Mouse (Mus musculus): ENCODE data around the gene Gm7347. TPM values are rescaled to one million over a fixed set of nuclear protein-coding genes. Genes with fewer than 3 reads are reported as not detected.

Gm7347 gene
- polyA plus RNA-seq, 1 experiment, result 1.8 TPM

Other genes with a start within 250 kb of the Gm7347 start
- 2.6 and 4.1 TPM in 2 replicates for gene Gm21663, start 116.2 kb downstream of the Gm7347 start, polyA plus RNA-seq (2012; rRNA removed)
- 0.49 and 0.73 TPM in 2 replicates for gene Gm21671, start 104.2 kb downstream of the Gm7347 start, polyA plus RNA-seq (2012; rRNA removed)
- 0.57 and 0.96 TPM in 2 replicates for gene Gm21680, start 85.9 kb downstream of the Gm7347 start, polyA plus RNA-seq (2012; rRNA removed)
- gene Gm21698, start 69.9 kb downstream of the Gm7347 start, polyA plus RNA-seq (2012; rRNA removed), result 1.6 and 2.1 TPM in 2 replicates
- 0.90 and 1.2 TPM in 2 replicates for gene Gm1979, start 53.8 kb downstream of the Gm7347 start, polyA plus RNA-seq (2012; rRNA removed)
- 1.6 and 2.3 TPM in 2 replicates for gene Gm5862, start 35.7 kb downstream of the Gm7347 start, polyA plus RNA-seq (2012; rRNA removed)
- 1.4 and 1.7 TPM in 2 replicates for gene Speer4a, start 19.0 kb downstream of the Gm7347 start, polyA plus RNA-seq (2012; rRNA removed)
- 0.61 and 0.96 TPM in 2 replicates for gene Gm10471, start 30.7 kb upstream of the Gm7347 start, polyA plus RNA-seq (2012; rRNA removed)
- gene 5031410I06Rik, start 46.8 kb upstream of the Gm7347 start, polyA plus RNA-seq (2012; rRNA removed), result 1.8 and 2.2 TPM in 2 replicates
- 2.3 and 2.8 TPM in 2 replicates for gene Gm10220, start 62.8 kb upstream of the Gm7347 start, polyA plus RNA-seq (2012; rRNA removed)
- gene Gm7361, start 199.1 kb upstream of the Gm7347 start, polyA plus RNA-seq (2012; rRNA removed), result 3.5 and 4.7 TPM in 2 replicates

Data from testis, adult 2 months (tissue).